Mouse (Mus musculus) kidney, postnatal 0 days (tissue): ENCODE results near the gene Ldhc. TPM values are rescaled to one million over a fixed set of nuclear protein-coding genes. Genes with fewer than 3 reads are reported as not detected.
"Not testable (repeated sequence)": the region's sequence is repeated elsewhere in the genome, so short reads cannot be mapped to it uniquely, and the experiment has no call there.

Experiments used
- ATAC-seq: fragments of 200-750 bp; cut with Nextera tagmentation; replicated peaks from 2 replicates; pipeline ENCODE4 v1.8.0; 2017; ENCODE audit warnings: low read depth, moderate number of reproducible peaks, moderate TSS enrichment, moderate library complexity; ENCODE audit not compliant: low FRiP score
- DNase-seq: peaks from one replicate; pipeline ENCODE4 v3.0.0-alpha.2; 2016; ENCODE audit warnings: low spot score
- H3K27ac ChIP-seq: fragments of 300-500 bp; sonication (generic); 2 replicates; pipeline ENCODE4 v1.5.1; 2014; ENCODE audit warnings: mild to moderate bottlenecking
- H3K27me3 ChIP-seq: fragments of 300-500 bp; sonication (generic); 2 replicates; pipeline ENCODE4 v1.6.1; 2014; ENCODE audit warnings: low read length, mixed read lengths; ENCODE audit not compliant: insufficient read depth
- H3K36me3 ChIP-seq: fragments of 300-500 bp; sonication (generic); 2 replicates; pipeline ENCODE4 v1.6.1; 2014; ENCODE audit warnings: low read length, mixed read lengths; ENCODE audit not compliant: insufficient read depth
- H3K4me1 ChIP-seq: fragments of 300-500 bp; sonication (generic); replicated peaks from 2 replicates; pipeline ENCODE4 v1.6.1; 2014; ENCODE audit warnings: antibody characterized with exemption, low read length, mixed read lengths; ENCODE audit not compliant: insufficient read depth
- H3K4me2 ChIP-seq: fragments of 300-500 bp; sonication (generic); 2 replicates; pipeline ENCODE4 v1.6.1; 2014; ENCODE audit warnings: mild to moderate bottlenecking, low read length, moderate library complexity, mixed read lengths
- H3K4me3 ChIP-seq: fragments of 300-500 bp; sonication (generic); replicated peaks from 2 replicates; pipeline ENCODE4 v1.5.1; 2014; ENCODE audit warnings: low read depth, low read length
- H3K9ac ChIP-seq: fragments of 300-500 bp; sonication (generic); 2 replicates; pipeline ENCODE4 v1.6.1; 2014; ENCODE audit warnings: low read depth, low read length
- H3K9me3 ChIP-seq: fragments of 300-500 bp; sonication (generic); replicated peaks from 2 replicates; pipeline ENCODE4 v1.6.1; 2016; ENCODE audit warnings: low read length, inconsistent platforms, mixed read lengths
- CTCF ChIP-seq: IDR thresholded peaks from 2 replicates; pipeline ENCODE4 v1.5.1; 2016; ENCODE audit warnings: antibody characterized with exemption, low read depth, mild to moderate bottlenecking, moderate library complexity
- WGBS: fragments of 180-500 bp; shearing (Covaris S2); extraction: QIAGEN DNeasy Blood & Tissue Kit; methylation state at CpG from one replicate; pipeline ENCODE4 v1.1.7; 2014; 5-methylcytosine and 5-hydroxymethylcytosine counted together
- polyA plus RNA-seq: library from polyadenylated mRNA; unstranded; fragments of >200 nt; fragmentation: Nextera tagmentation; extraction: Ambion mirVana; gene quantifications from 2 replicates; pipeline ENCODE4 v1.2.1, GENCODE M21; 2015

Ldhc gene
- polyA plus RNA-seq, 1 experiment from 2014 or later, result not detected

- Histone ChIP-seq H3K27ac (no peak overlapping the region), H3K4me3 (no peak overlapping the region), H3K4me1 (no peaks in the 10 kb centered on the region), H3K36me3 (peaks cover 31% of the 10 kb centered on the region), H3K27me3 (no peaks in the 10 kb centered on the region), H3K9me3 (no peaks in the 10 kb centered on the region), H3K4me2 (no peak overlapping the region), H3K9ac (no peak overlapping the region)
- no peak for DNase-seq
- no peak for TF ChIP-seq CTCF
- no peak for ATAC-seq
- WGBS, result 68% methylated on average over 9 of the region's 9 CpGs
Measured at GRCm38 (mm10) chr7:46857436-46857835, 3.6 kb upstream of the Ldhc start.

GRCm38 (mm10) chr7:46859031-46859430 is 2.0 kb upstream of the Ldhc start:
- DNase-seq (no peak), ATAC-seq (no peak)
- Histone ChIP-seq H3K27me3 (no peaks in the 10 kb centered on the region), H3K4me1 (no peaks in the 10 kb centered on the region), H3K9me3 (no peaks in the 10 kb centered on the region), H3K4me3 (no peak overlapping the region), H3K27ac (no peak overlapping the region), H3K36me3 (peaks cover 18% of the 10 kb centered on the region), H3K9ac (no peak overlapping the region), H3K4me2 (no peak overlapping the region)
- 52% methylated on average over 6 of the region's 6 CpGs for WGBS
- TF ChIP-seq CTCF, result no peak

- Histone ChIP-seq H3K4me1 (no peaks in the 10 kb centered on the region), H3K4me2 (no peak overlapping the region), H3K9me3 (no peaks in the 10 kb centered on the region), H3K27ac (no peak overlapping the region), H3K9ac (no peak overlapping the region), H3K4me3 (no peak overlapping the region), H3K36me3 (no peaks in the 10 kb centered on the region), H3K27me3 (no peaks in the 10 kb centered on the region)
- DNase-seq (no peak), ATAC-seq (no peak)
- 66% methylated on average over 4 of the region's 4 CpGs for WGBS
- TF ChIP-seq CTCF, result no peak
Measured at GRCm38 (mm10) chr7:46871988-46872387, 11.0 kb downstream of the Ldhc start.

- TF ChIP-seq CTCF, result no peak
- H3K36me3 ChIP-seq, result no peaks in the 10 kb centered on the region
- no peaks in the 10 kb centered on the region for H3K9me3 ChIP-seq
- WGBS, result 67% methylated on average over 4 of the region's 4 CpGs
- H3K4me3 ChIP-seq, result no peak overlapping the region
- H3K4me2 ChIP-seq, result no peak overlapping the region
- no peak for ATAC-seq
- H3K27me3 ChIP-seq, result no peaks in the 10 kb centered on the region
- no peak overlapping the region for H3K9ac ChIP-seq
- no peak overlapping the region for H3K27ac ChIP-seq
- DNase-seq, result no peak
- H3K4me1 ChIP-seq, result no peaks in the 10 kb centered on the region
Measured at GRCm38 (mm10) chr7:46876841-46877240, 15.8 kb downstream of the Ldhc start.

- TF ChIP-seq CTCF, result no peak
- H3K9me3 ChIP-seq, result no peaks in the 10 kb centered on the region
- H3K4me2 ChIP-seq, result no peak overlapping the region
- no peaks in the 10 kb centered on the region for H3K27me3 ChIP-seq
- ATAC-seq (no peak), DNase-seq (no peak)
- H3K27ac ChIP-seq, result no peak overlapping the region
- no peak overlapping the region for H3K9ac ChIP-seq
- H3K36me3 ChIP-seq, result no peaks in the 10 kb centered on the region
- H3K4me1 ChIP-seq, result no peaks in the 10 kb centered on the region
- 84% methylated on average over 6 of the region's 6 CpGs for WGBS
- H3K4me3 ChIP-seq, result no peak overlapping the region
Measured at GRCm38 (mm10) chr7:46877255-46877654, 16.3 kb downstream of the Ldhc start.

GRCm38 (mm10) chr7:46879851-46880250 is 18.8 kb downstream of the Ldhc start:
- no peak overlapping the region for H3K4me3 ChIP-seq
- DNase-seq, result no peak
- no peak overlapping the region for H3K27ac ChIP-seq
- H3K4me2 ChIP-seq, result no peak overlapping the region
- no peak for TF ChIP-seq CTCF
- no peaks in the 10 kb centered on the region for H3K27me3 ChIP-seq
- no peaks in the 10 kb centered on the region for H3K9me3 ChIP-seq
- 91% methylated on average over 5 of the region's 5 CpGs for WGBS
- no peaks in the 10 kb centered on the region for H3K36me3 ChIP-seq
- H3K4me1 ChIP-seq, result no peaks in the 10 kb centered on the region
- H3K9ac ChIP-seq, result no peak overlapping the region
- no peak for ATAC-seq

GRCm38 (mm10) chr7:46880992-46881391 is 20.0 kb downstream of the Ldhc start:
- H3K9ac ChIP-seq, result no peak overlapping the region
- 89% methylated on average over 2 of the region's 2 CpGs for WGBS
- no peaks in the 10 kb centered on the region for H3K27me3 ChIP-seq
- DNase-seq (no peak), ATAC-seq (no peak)
- no peaks in the 10 kb centered on the region for H3K9me3 ChIP-seq
- H3K4me3 ChIP-seq, result no peak overlapping the region
- no peak overlapping the region for H3K4me2 ChIP-seq
- H3K36me3 ChIP-seq, result no peaks in the 10 kb centered on the region
- no peak overlapping the region for H3K27ac ChIP-seq
- no peak for TF ChIP-seq CTCF
- H3K4me1 ChIP-seq, result no peaks in the 10 kb centered on the region

GRCm38 (mm10) chr7:46881941-46882340 is 20.9 kb downstream of the Ldhc start:
- not testable (repeated sequence) for H3K4me3 ChIP-seq, H3K27ac ChIP-seq, H3K9ac ChIP-seq, H3K9me3 ChIP-seq, H3K36me3 ChIP-seq, ATAC-seq, H3K27me3 ChIP-seq, H3K4me1 ChIP-seq, DNase-seq, H3K4me2 ChIP-seq
- WGBS, result 81% methylated on average over 7 of the region's 8 CpGs
